Mouse (Mus musculus) left cerebral cortex, adult 2 months (tissue): ENCODE data around the gene Phf20. TPM values are rescaled to one million over a fixed set of nuclear protein-coding genes. Genes with fewer than 3 reads are reported as not detected.

Source experiments
- DNase-seq, 2 experiments: peaks; one replicate each; pipeline ENCODE4 v3.0.0; 2021 to 2022; ENCODE audit warnings: low spot score in 2 of 2, mixed read lengths in 1 of 2; ENCODE audit errors: extremely low spot score in 1 of 2
- H3K27ac ChIP-seq: fragments of 200-600 bp; 2 replicates; pipeline ENCODE4 v1.8.1; 2022
- H3K4me3 ChIP-seq: fragments of 200-600 bp; 2 replicates; pipeline ENCODE4 v1.8.1; 2022
- CTCF ChIP-seq: fragments of 200-600 bp; IDR thresholded peaks from 2 replicates; pipeline ENCODE4 v1.8.1; 2022; ENCODE audit warnings: antibody characterized with exemption, mild to moderate bottlenecking, moderate library complexity
- intact Hi-C: fragments of 180-260 bp; cut with DNase I; formaldehyde crosslinking; loops from one replicate; pipeline ENCODE4 v1.15.1; 2025
- total RNA-seq, 2 experiments: library from RNA; stranded (reverse); gene quantifications; 2 replicates each; pipeline ENCODE4 v1.2.3; 2021

The Phf20 gene
- total RNA-seq, 2 experiments from 2014 or later, result 82.7 to 85.6 TPM

DNA sequence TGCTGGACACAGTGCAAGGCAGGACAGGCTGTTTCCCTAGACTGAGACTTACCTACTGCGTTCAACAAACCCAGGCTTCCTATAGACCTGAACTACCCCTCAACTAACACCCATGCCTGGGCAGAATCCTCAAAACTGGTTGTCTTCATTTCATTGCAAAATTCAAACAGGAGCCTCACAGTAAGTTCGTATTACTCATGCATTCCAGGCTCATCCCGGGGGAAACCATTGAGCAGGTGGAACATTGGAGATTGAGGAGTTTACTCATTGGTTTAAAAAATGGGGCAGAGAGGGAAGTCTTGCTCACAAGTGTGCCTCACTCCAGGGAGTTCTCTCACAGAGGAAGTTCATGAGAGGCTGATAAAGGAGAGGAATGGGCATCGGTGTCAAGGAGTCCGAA lies 114.2 kb downstream of the Phf20 start:
- no peak overlapping the region for H3K4me3 ChIP-seq
- DNase-seq, result no peak
- TF ChIP-seq CTCF, result no peak
- no peak overlapping the region for H3K27ac ChIP-seq
- intact Hi-C loops, result loop anchor here (5.0 to 10.0 kb wide), 3 partner anchors 152 to 394 kb away; no protein-coding TSS in a partner anchor

DNA sequence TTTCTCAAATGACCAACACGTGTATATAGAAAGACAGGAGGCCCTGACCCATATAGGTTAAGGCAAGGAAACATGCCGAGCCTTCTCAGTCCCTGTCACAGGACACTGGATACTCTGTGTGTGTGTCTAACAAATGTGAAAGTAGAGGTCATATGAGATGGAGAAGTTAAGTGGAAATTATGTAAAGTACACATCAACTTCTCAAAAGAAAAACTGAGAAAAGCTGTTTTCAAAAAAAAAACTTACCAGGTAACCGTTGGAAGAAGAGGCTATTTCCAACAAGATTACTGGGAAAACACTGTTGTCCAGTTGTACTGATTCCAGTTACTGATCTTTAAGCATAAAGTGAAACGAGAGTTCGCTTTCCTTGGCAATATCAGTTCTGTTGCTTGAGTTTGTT lies 114.7 kb downstream of the Phf20 start:
- Histone ChIP-seq H3K4me3 (peak overlapping the region; percentile 99), H3K27ac (no peak overlapping the region)
- intact Hi-C loops, result loop anchor here (5.0 to 10.0 kb wide), 3 partner anchors 151 to 394 kb away; no protein-coding TSS in a partner anchor
- DNase-seq, result no peak
- no peak for TF ChIP-seq CTCF

DNA sequence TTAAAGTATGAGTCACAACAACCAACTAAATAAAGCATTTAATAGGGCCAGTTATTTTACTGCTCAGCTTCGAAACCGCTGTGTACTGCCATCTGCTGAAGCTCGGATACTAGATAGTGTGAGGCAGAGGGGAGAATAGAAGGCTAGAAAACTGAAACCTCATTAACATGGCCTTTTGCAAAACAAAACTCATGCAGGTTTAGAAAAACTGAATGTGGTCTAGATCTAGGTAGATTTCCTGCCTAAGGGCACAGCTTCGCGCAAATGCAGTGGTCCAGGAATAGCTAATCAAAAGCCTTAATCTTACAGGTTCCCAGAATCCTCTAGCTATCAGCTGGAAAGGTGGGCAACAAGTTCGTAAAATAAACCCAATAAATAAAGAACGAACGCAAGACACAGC lies 115.2 kb downstream of the Phf20 start:
- intact Hi-C loops, result loop anchor here (5.0 to 10.0 kb wide), 3 partner anchors 151 to 393 kb away; no protein-coding TSS in a partner anchor
- no peak for DNase-seq
- Histone ChIP-seq H3K4me3 (peak overlapping the region; percentile 99), H3K27ac (peak overlapping the region; percentile 98)
- TF ChIP-seq CTCF, result no peak; the same call in 1 of the 2 replicates

DNA sequence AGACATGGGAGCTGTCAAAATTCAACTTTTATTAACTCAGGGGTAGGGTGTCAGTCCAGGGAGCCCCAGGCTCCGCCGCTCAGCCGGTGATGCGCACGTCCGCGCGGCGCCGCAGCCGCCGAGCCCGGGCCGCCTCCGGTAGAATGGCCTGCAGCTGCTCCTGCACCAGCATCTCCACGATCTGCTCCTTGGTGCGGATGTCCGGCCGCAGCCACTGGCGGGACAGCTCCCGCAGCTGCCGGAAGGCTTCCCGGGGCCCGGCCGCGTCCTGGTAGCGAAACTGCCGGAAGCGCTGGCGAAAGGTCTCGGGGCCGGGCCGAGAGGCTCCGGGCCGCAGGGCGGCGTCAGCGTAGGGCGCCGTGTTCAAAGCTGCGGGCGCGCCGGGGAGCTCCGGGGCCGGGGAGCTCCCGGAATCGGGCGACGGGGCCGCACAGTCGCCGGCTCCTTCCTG lies 115.6 kb downstream of the Phf20 start:
- no peak for TF ChIP-seq CTCF
- intact Hi-C loops, result loop anchor here (5.0 to 10.0 kb wide), 3 partner anchors 150 to 393 kb away; no protein-coding TSS in a partner anchor
- DNase-seq, result peak; percentile 55 to 61
- Histone ChIP-seq H3K27ac (peak overlapping the region; percentile 98), H3K4me3 (peak overlapping the region; percentile 99)

DNA sequence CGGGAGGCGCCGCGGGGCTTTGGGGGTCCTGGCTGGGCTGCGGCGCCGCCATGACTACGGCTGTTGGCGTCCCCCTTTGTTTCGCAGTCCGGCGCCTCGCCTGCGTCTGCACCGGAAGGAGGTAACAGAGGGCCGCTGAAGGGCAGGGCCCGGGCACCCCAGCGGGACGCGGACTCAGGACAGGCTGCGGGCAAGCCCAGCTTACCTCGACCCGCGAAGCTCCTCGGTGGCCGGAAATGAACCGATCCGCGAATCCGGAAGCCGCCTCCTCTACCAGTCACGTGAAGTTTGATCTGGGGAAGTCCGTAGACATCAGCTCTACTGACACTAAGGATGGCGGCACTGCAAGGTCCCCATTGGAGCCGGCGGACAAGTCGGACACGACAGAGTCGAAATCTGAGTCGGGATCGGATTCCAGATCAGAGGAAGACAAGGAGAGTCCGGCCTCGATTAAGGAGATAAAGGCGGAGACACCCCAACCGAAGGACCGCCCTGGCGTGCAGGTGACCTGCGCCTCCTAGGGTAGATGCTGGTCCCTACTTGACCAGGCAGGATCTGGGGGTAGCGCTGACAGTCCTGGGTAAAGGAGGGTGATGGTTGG lies 116.1 kb downstream of the Phf20 start, which contains the start of the genes Cnbd2 and Scand1:
TSS of gene Cnbd2 (plus strand) at position 3 of the 601 bp plus-strand sequence.
TSS of gene Scand1 (minus strand) at position 408 of the 601 bp plus-strand sequence.
- DNase-seq, result peak; percentile 79 to 82
- intact Hi-C loops, result loop anchor here (5.0 to 10.0 kb wide), 3 partner anchors 150 to 392 kb away; no protein-coding TSS in a partner anchor
- Histone ChIP-seq H3K4me3 (peak within 1 kb of the TSS; percentile 99), H3K27ac (peak within 1 kb of the TSS; percentile 98)
- peak; percentile 10 for TF ChIP-seq CTCF

DNA sequence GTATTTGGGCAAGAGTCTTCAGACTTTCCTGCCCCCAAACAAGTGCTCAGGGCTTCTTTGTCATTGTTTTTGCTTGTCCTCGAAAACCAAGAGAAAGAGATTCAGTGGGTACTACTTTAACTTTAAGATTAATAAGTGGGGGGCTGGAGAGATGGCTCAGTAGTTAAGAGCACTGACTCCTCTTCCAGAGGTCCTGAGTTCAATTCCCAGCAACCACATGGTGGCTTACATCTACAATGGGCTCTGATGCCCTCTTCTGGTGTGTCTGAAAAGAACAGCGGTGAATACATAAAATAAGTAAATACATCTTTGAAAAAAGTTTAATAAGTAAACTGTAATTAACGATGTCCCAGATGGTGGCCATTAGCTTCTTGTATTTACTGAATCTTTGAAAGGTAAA lies 116.9 kb downstream of the Phf20 start:
- intact Hi-C loops, result loop anchor here (5.0 to 10.0 kb wide), 3 partner anchors 149 to 392 kb away; no protein-coding TSS in a partner anchor
- peak; percentile 37 for TF ChIP-seq CTCF
- peak overlapping the region; percentile 99 for H3K4me3 ChIP-seq
- H3K27ac ChIP-seq, result no peak overlapping the region
- no peak for DNase-seq

DNA sequence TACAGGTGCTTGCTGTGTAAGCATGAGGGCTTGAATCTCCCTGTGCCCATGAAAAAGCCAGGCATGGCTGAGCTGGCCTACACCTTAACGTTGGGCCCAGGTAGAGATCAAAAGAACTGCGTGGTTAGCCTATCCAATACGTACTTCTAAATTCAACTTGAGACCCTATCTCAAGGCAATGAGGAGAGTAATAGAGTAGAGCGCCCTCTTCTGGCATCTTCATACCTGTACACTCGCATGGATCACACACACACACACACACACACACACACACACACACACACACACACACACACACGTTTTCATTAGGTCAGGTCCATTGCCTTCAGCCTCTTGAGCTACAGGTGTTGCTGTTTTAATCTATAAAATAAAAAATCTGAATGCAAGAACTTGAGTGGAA lies 118.5 kb downstream of the Phf20 start:
- Histone ChIP-seq H3K4me3 (no peak overlapping the region), H3K27ac (no peak overlapping the region)
- no peak for TF ChIP-seq CTCF
- DNase-seq, result no peak
- intact Hi-C loops, result loop anchor here (5.0 to 10.0 kb wide), 3 partner anchors 147 to 390 kb away; no protein-coding TSS in a partner anchor

DNA sequence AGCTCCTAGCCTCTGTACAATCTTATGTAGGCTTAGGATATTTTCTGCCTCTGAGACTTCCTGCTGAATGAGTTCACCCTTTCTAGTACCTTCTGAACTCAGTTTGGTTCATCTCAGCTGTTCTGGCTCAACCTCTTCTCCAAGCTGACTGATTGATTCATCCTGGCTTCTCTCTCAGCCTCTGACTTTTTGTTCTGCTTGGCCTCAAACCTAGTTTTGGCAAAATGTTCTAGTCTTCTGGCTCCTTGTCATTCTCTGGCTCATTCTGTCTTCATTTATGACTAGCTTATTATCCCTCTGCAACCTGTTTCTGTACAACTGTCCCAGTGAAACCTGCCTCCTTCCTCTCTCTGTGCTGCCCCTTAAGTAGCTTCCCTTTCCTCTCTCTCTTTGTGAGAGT lies 122.2 kb downstream of the Phf20 start:
- Histone ChIP-seq H3K4me3 (no peak overlapping the region), H3K27ac (no peak overlapping the region)
- intact Hi-C loops, result loop anchor here (10.0 kb wide), 1 partner anchor 386 kb away; no protein-coding TSS in a partner anchor
- TF ChIP-seq CTCF, result no peak
- no peak for DNase-seq

DNA sequence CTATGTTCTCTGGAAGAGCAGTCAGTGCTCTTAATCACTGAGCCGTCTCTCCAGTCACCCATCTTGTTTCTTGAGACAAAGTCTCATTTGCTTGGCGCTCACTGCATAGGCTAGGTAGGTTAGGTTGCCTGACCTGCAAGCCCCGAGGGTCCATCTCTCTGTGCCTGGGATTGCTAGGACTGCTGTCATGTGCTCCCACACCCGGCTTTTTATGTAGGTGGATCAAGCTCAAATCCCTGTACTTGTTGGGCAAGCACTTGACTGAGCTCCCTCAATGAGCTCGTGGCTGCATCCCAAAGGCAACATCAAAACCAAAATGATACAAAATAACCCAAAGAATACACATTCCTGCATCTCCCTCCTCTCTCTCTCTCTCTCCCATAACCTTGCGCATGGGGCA lies 125.3 kb downstream of the Phf20 start:
- no peak for DNase-seq
- no peak for TF ChIP-seq CTCF
- Histone ChIP-seq H3K4me3 (no peak overlapping the region), H3K27ac (no peak overlapping the region)
- intact Hi-C loops, result no loop called here

DNA sequence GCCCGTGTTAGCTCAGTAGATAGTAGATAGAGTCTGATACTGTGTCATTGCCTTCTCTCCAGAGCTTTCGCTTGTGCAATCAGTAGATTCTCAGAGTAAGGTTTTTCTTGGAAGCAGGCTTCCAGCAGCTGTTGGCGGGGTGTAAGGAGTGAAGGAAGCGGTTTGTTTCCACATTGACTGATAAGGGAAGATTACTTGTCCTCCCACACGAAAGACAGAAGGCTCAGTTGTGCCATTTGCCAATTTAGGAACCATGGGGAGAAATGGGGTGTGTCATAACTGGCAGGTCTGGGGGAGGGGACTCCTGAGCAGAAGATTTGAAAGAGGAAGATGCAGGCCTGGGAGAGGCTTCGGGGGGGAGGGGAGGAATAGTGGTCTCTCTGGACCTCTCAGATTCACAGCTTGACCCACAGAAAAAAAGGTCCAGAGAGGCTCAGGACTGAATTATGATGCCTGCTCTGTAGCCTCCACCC lies 127.9 kb downstream of the Phf20 start:
- peak in 1 of 2 experiments; percentile 38 for DNase-seq
- TF ChIP-seq CTCF, result no peak
- peak overlapping the region; percentile 22; the same call in 1 of the 2 replicates for H3K27ac ChIP-seq
- intact Hi-C loops, result no loop called here
- H3K4me3 ChIP-seq, result no peak overlapping the region

DNA sequence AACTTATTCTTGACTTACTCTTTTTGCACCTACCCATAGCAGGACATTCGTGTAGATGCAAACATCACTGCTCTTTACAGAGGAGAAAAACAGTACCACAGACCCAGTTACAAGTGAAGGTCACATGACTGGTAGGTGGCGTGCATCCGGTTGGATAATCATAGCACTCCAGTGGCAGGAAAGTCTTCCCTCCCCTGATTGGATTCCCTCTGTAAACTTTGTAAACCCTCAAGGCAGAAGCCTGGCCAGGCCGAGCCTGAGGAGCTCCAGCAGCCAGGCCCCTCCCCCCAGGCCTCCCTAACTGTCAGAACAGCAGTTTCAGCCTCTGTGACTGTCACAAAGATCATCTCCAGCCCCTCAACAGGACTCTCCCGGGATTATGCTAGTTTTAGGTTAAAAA lies 128.4 kb downstream of the Phf20 start:
- intact Hi-C loops, result no loop called here
- Histone ChIP-seq H3K27ac (no peak overlapping the region; the same call in 1 of the 2 replicates), H3K4me3 (no peak overlapping the region)
- no peak for TF ChIP-seq CTCF
- DNase-seq, result peak in 1 of 2 experiments; percentile 13

DNA sequence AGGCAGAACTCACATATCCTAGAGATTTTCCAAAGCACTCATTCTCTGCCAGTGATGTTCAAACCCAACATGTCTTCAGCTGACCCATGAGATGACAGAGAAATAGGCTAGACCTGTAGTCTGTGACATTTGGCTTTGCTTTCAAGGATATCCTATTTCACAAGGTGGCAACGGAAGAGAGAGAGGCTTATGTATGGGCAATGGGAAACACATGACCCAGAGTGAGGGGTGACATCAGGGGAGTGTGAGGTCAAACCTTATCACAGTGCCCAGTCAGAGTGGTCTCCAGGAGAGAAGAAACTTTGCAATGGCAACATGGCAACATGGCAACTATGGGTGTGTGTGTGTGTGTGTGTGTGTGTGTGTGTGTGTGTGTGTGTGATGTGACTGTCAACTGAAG lies 134.4 kb downstream of the Phf20 start:
- H3K4me3 ChIP-seq, result no peak overlapping the region
- intact Hi-C loops, result no loop called here
- no peak for TF ChIP-seq CTCF
- H3K27ac ChIP-seq, result no peak overlapping the region
- DNase-seq, result no peak
